Mouse (Mus musculus) spleen, adult 2 months (tissue): ENCODE measurements around the gene Mog.

ENCODE experiments used
- CTCF ChIP-seq: fragments of 200-500 bp; IDR thresholded peaks from 2 replicates; pipeline ENCODE4 v1.5.1; 2011; ENCODE audit warnings: mild to moderate bottlenecking, inconsistent platforms; ENCODE audit not compliant: insufficient read depth, insufficient read length, insufficient replicate concordance; ENCODE audit errors: extremely low read depth
- POLR2A ChIP-seq: fragments of 200-500 bp; IDR thresholded peaks from 2 replicates; pipeline ENCODE4 v1.6.1; 2011; ENCODE audit warnings: low read depth, low read length, inconsistent platforms

GRCm38 (mm10) chr17:37008161-37008560, 15.0 kb downstream of the Mog start:
- TF ChIP-seq CTCF (no peak), POLR2A (no peak)
